Mouse (Mus musculus) embryo, embryonic 10 days (tissue): ENCODE data around the gene Fam234a.
"Not testable (repeated sequence)": the region's sequence is repeated elsewhere in the genome, so short reads cannot be mapped to it uniquely, and the experiment has no call there.

Experiments used
- DNase-seq: peaks from one replicate; pipeline ENCODE4 v3.0.0-alpha.2; 2015; ENCODE audit warnings: low spot score

Fam234a gene

GRCm38 (mm10) chr17:26244101-26244841 is at the start of gene Fam234a:
Gene Fam234a (minus strand): TSS chr17:26244242.
- DNase-seq, result peak; percentile 99

- DNase-seq, result no peak
Measured at GRCm38 (mm10) chr17:26289475-26289874, 45.4 kb upstream of the Fam234a start.

GRCm38 (mm10) chr17:26286199-26286955 is 42.3 kb upstream of the Fam234a start:
- DNase-seq, result peak; percentile 5

GRCm38 (mm10) chr17:26276711-26277110 is 32.7 kb upstream of the Fam234a start:
- peak; percentile 49 for DNase-seq

- no peak for DNase-seq
Measured at GRCm38 (mm10) chr17:26275933-26276332, 31.9 kb upstream of the Fam234a start.

GRCm38 (mm10) chr17:26272586-26272985 is 28.5 kb upstream of the Fam234a start:
- no peak for DNase-seq

- not testable (repeated sequence) for DNase-seq
Measured at GRCm38 (mm10) chr17:26269577-26269976, 25.5 kb upstream of the Fam234a start.

GRCm38 (mm10) chr17:26268851-26269250 is 24.8 kb upstream of the Fam234a start:
- DNase-seq, result no peak

- no peak for DNase-seq
Measured at GRCm38 (mm10) chr17:26262384-26262783, 18.3 kb upstream of the Fam234a start.

GRCm38 (mm10) chr17:26261826-26262225 is 17.8 kb upstream of the Fam234a start:
- peak; percentile 13 for DNase-seq

GRCm38 (mm10) chr17:26255313-26255712 is 11.3 kb upstream of the Fam234a start:
- no peak for DNase-seq

- DNase-seq, result no peak
Measured at GRCm38 (mm10) chr17:26253399-26253798, 9.4 kb upstream of the Fam234a start.

GRCm38 (mm10) chr17:26252539-26253251 is 8.7 kb upstream of the Fam234a start, which contains the start of gene Luc7l:
Gene Luc7l (plus strand): TSS chr17:26252896.
- DNase-seq, result peak; percentile 96

- DNase-seq, result no peak
Measured at GRCm38 (mm10) chr17:26251886-26252538, 8.0 kb upstream of the Fam234a start.

- peak; percentile 73 for DNase-seq
Measured at GRCm38 (mm10) chr17:26243471-26244100, 456 bp downstream of the Fam234a start.

GRCm38 (mm10) chr17:26240990-26241389 is 3.1 kb downstream of the Fam234a start:
- no peak for DNase-seq

- DNase-seq, result no peak
Measured at GRCm38 (mm10) chr17:26240120-26240790, 3.8 kb downstream of the Fam234a start.

GRCm38 (mm10) chr17:26239551-26239950 is 4.5 kb downstream of the Fam234a start:
- no peak for DNase-seq

GRCm38 (mm10) chr17:26237667-26238066 is 6.4 kb downstream of the Fam234a start:
- no peak for DNase-seq

- DNase-seq, result no peak
Measured at GRCm38 (mm10) chr17:26235077-26235815, 8.8 kb downstream of the Fam234a start.
